In genomic region chr11:17852405-17852804, GRCm38 (mm10) we compare ENCODE assay signal across 9 mouse cellular contexts.
DNase-seq lines count a peak whose midpoint lies in the region; ATAC-seq lines count a peak whose summit lies in the region.
"Had no signal": no experiment of that assay in that cellular context is flagged by ENCODE, and none has a peak within 500 bp of the region (broad histone marks: within the 10 kb centered on the region; RNA-seq: fewer than 3 reads in every experiment).

No protein-coding gene starts in this region.

- H3K9me3 ChIP-seq in forebrain, embryonic 16.5 days (ENCODE audit: control insufficient read depth, low read length): no peaks in the 10 kb centered on the region
- no peaks in the 10 kb centered on the region for H3K9me3 ChIP-seq in midbrain, embryonic 15.5 days
- no peaks in the 10 kb centered on the region for H3K9me3 ChIP-seq in midbrain, embryonic 13.5 days
- H3K9me3 ChIP-seq: lung, embryonic 15.5 days had no signal

- WGBS in forebrain, embryonic 16.5 days: 36% methylated on average over 7 of the region's 7 CpGs
- 48% methylated on average over 7 of the region's 7 CpGs for WGBS in midbrain, embryonic 15.5 days
- 54% methylated on average over 7 of the region's 7 CpGs for WGBS in midbrain, embryonic 13.5 days

- no peak overlapping the region for H3K9ac ChIP-seq in forebrain, embryonic 16.5 days (replicated peaks; ENCODE audit: low read depth, low read length)
- H3K9ac ChIP-seq in midbrain, embryonic 15.5 days: no peak overlapping the region
- H3K9ac ChIP-seq in midbrain, embryonic 13.5 days (replicated peaks): no peak overlapping the region
- H3K9ac ChIP-seq: lung, embryonic 15.5 days had no signal

- H3K36me3 ChIP-seq in forebrain, embryonic 16.5 days (ENCODE audit: control insufficient read depth, insufficient read depth): no peaks in the 10 kb centered on the region
- H3K36me3 ChIP-seq in midbrain, embryonic 15.5 days (replicated peaks): no peaks in the 10 kb centered on the region
- no peaks in the 10 kb centered on the region for H3K36me3 ChIP-seq in midbrain, embryonic 13.5 days
- H3K36me3 ChIP-seq: lung, embryonic 15.5 days had no signal

- H3K27me3 ChIP-seq in forebrain, embryonic 16.5 days (replicated peaks; ENCODE audit: control insufficient read depth, insufficient read depth, low read length): no peaks in the 10 kb centered on the region
- no peaks in the 10 kb centered on the region for H3K27me3 ChIP-seq in midbrain, embryonic 15.5 days (replicated peaks)
- no peaks in the 10 kb centered on the region for H3K27me3 ChIP-seq in midbrain, embryonic 13.5 days
- H3K27me3 ChIP-seq: lung, embryonic 15.5 days had no signal

- no peaks in the 10 kb centered on the region for H3K4me1 ChIP-seq in forebrain, embryonic 16.5 days (replicated peaks; ENCODE audit: control insufficient read depth, insufficient read depth, low read length)
- H3K4me1 ChIP-seq in midbrain, embryonic 15.5 days: no peaks in the 10 kb centered on the region
- 0 out of 2 replicates have a peak, but pooled peaks cover 2% of the 10 kb centered on the region for H3K4me1 ChIP-seq in midbrain, embryonic 13.5 days (replicated peaks)

- ATAC-seq in forebrain, embryonic 16.5 days: peak; percentile 57; the same call in 1 of the 2 replicates
- no peak for ATAC-seq in midbrain, embryonic 15.5 days (replicated peaks)
- no peak for ATAC-seq in midbrain, embryonic 13.5 days

- H3K4me2 ChIP-seq in forebrain, embryonic 16.5 days (ENCODE audit: low read length): no peak overlapping the region
- H3K4me2 ChIP-seq in midbrain, embryonic 15.5 days: no peak overlapping the region
- H3K4me2 ChIP-seq in midbrain, embryonic 13.5 days (replicated peaks): no peak overlapping the region
- H3K4me2 ChIP-seq: lung, embryonic 15.5 days had no signal

- DNase-seq in left cerebral cortex, adult 11 months (ENCODE audit: low spot score): peak; percentile 8
- DNase-seq in left cerebral cortex, adult 8-10 months (ENCODE audit: low spot score in 2 of 2): no peak
- DNase-seq in MEL-GATA-1-ER (ENCODE audit: extremely low read depth, low read depth): peak; percentile 36
- peak; percentile 15 for DNase-seq in c-Kit-positive CD71-positive TER-119-negative erythroid progenitor cells, embryonic 14.5 days (ENCODE audit: low read depth)
- DNase-seq in naive thymus-derived CD4-positive, alpha-beta T cell, adult 2 months (ENCODE audit: low read depth): peak; percentile 1

- no peak overlapping the region for H3K4me3 ChIP-seq in forebrain, embryonic 16.5 days (replicated peaks; ENCODE audit: low read length)
- no peak overlapping the region for H3K4me3 ChIP-seq in midbrain, embryonic 15.5 days
- no peak overlapping the region for H3K4me3 ChIP-seq in midbrain, embryonic 13.5 days (replicated peaks)
- H3K4me3 ChIP-seq: lung, embryonic 15.5 days had no signal

- H3K27ac ChIP-seq in forebrain, embryonic 16.5 days (ENCODE audit: low read length): no peak overlapping the region
- H3K27ac ChIP-seq in midbrain, embryonic 15.5 days: no peak overlapping the region
- H3K27ac ChIP-seq in midbrain, embryonic 13.5 days: no peak overlapping the region
- H3K27ac ChIP-seq: lung, embryonic 15.5 days had no signal

Comparison
In these comparisons a context has a peak if more than half of its experiments do, and no peak if none do; other contexts are left out.
1. DNase-seq: peak in left cerebral cortex, adult 11 months (single experiment), MEL-GATA-1-ER (single experiment), c-Kit-positive CD71-positive TER-119-negative erythroid progenitor cells, embryonic 14.5 days (single experiment) and naive thymus-derived CD4-positive, alpha-beta T cell, adult 2 months (single experiment); none in left cerebral cortex, adult 8-10 months (0 of 2).